Mouse (Mus musculus): Measurements from ENCODE around the gene Cdc6.

GRCm38 (mm10) chr11:98959437-98960312 is 52.1 kb downstream of the Cdc6 start:
- 0 out of 2 replicates have a peak, but pooled peaks have one; percentile 15 for TF ChIP-seq CTCF (IDR thresholded peaks at IDR 0.05; ENCODE audit: low read depth)
- TF ChIP-seq EP300 (optimal IDR thresholded peaks at IDR 0.05), result no peak
